Mouse (Mus musculus) ES-Bruce4 (cell line): ENCODE measurements around the gene Mark3. TPM values are rescaled to one million over a fixed set of nuclear protein-coding genes. Genes with fewer than 3 reads are reported as not detected.
A peak's percentile ranks its signal among the peaks of the same experiment; 100 is the strongest.

Experiments used
- H3K27ac ChIP-seq: 2 replicates; pipeline ENCODE4 v1.5.1; 2012; ENCODE audit warnings: low read length, inconsistent platforms; ENCODE audit not compliant: insufficient read depth
- H3K27me3 ChIP-seq: 2 replicates; pipeline ENCODE4 v1.6.1; 2012; ENCODE audit warnings: mild to moderate bottlenecking, low read length, inconsistent platforms; ENCODE audit not compliant: control insufficient read depth, poor library complexity, insufficient read depth, severe bottlenecking
- H3K36me3 ChIP-seq: 2 replicates; pipeline ENCODE4 v1.6.1; 2012; ENCODE audit warnings: inconsistent platforms, mild to moderate bottlenecking, low read length, moderate library complexity; ENCODE audit not compliant: control insufficient read depth, poor library complexity, insufficient read depth, severe bottlenecking
- H3K4me1 ChIP-seq: one replicate; pipeline ENCODE4 v1.8.1; 2011; ENCODE audit warnings: low read length; ENCODE audit not compliant: control insufficient read depth, insufficient read depth
- H3K4me3 ChIP-seq: 2 replicates; pipeline ENCODE4 v1.5.1; 2011; ENCODE audit warnings: low read depth, mild to moderate bottlenecking, low read length
- H3K9ac ChIP-seq: 2 replicates; pipeline ENCODE4 v1.6.1; 2012; ENCODE audit warnings: low read depth, mild to moderate bottlenecking, inconsistent platforms; ENCODE audit not compliant: poor library complexity, severe bottlenecking
- H3K9me3 ChIP-seq: replicated peaks from 2 replicates; pipeline ENCODE4 v1.6.1; 2012; ENCODE audit warnings: mild to moderate bottlenecking, low read length, inconsistent platforms; ENCODE audit not compliant: control insufficient read depth, poor library complexity, insufficient read depth, severe bottlenecking
- CTCF ChIP-seq: IDR thresholded peaks from one replicate; pipeline ENCODE4 v1.8.1; 2011; ENCODE audit warnings: low read depth, low read length
- EP300 ChIP-seq: IDR thresholded peaks from 2 replicates; pipeline ENCODE4 v1.6.1; 2011; ENCODE audit warnings: low read depth, low read length; ENCODE audit not compliant: insufficient read depth
- POLR2A ChIP-seq: IDR thresholded peaks from one replicate; pipeline ENCODE4 v1.8.1; 2011; ENCODE audit warnings: low read length; ENCODE audit not compliant: insufficient read depth
- polyA plus RNA-seq: library from polyadenylated mRNA; stranded (reverse); fragments of >200 nt; gene quantifications from 2 replicates; pipeline ENCODE4 v1.2.4, GENCODE M21; 2011; ENCODE audit warnings: low read depth; ENCODE audit not compliant: missing spikeins, insufficient read depth, insufficient read length

The Mark3 gene
- polyA plus RNA-seq, 1 experiment: 90.2 TPM

- Histone ChIP-seq H3K4me1 (peaks cover 4% of the 10 kb centered on the region), H3K27ac (no peak overlapping the region), H3K4me3 (peak overlapping the region; percentile 90), H3K9ac (peak overlapping the region; percentile 64), H3K36me3 (no peaks in the 10 kb centered on the region), H3K9me3 (no peaks in the 10 kb centered on the region), H3K27me3 (no peaks in the 10 kb centered on the region)
- TF ChIP-seq EP300 (no peak), POLR2A (no peak), CTCF (no peak)
Measured at GRCm38 (mm10) chr12:111678670-111678933, 104.3 kb downstream of the Mark3 start.

- peak overlapping the region; percentile 90 for H3K4me3 ChIP-seq
- TF ChIP-seq EP300: no peak
- no peak for TF ChIP-seq POLR2A
- no peak for TF ChIP-seq CTCF
- H3K27ac ChIP-seq: no peak overlapping the region
- no peak overlapping the region for H3K9ac ChIP-seq
- H3K4me1 ChIP-seq: peaks cover 4% of the 10 kb centered on the region
- no peaks in the 10 kb centered on the region for H3K36me3 ChIP-seq
- no peaks in the 10 kb centered on the region for H3K9me3 ChIP-seq
- no peaks in the 10 kb centered on the region for H3K27me3 ChIP-seq
Measured at GRCm38 (mm10) chr12:111678997-111679396, 104.7 kb downstream of the Mark3 start.

GRCm38 (mm10) chr12:111680661-111681060 lies 106.3 kb downstream of the Mark3 start:
- H3K9ac ChIP-seq: no peak overlapping the region
- H3K27me3 ChIP-seq: no peaks in the 10 kb centered on the region
- no peaks in the 10 kb centered on the region for H3K36me3 ChIP-seq
- H3K9me3 ChIP-seq: no peaks in the 10 kb centered on the region
- no peak overlapping the region for H3K4me3 ChIP-seq
- no peak overlapping the region for H3K27ac ChIP-seq
- H3K4me1 ChIP-seq: peaks cover 4% of the 10 kb centered on the region
- TF ChIP-seq EP300: no peak
- no peak for TF ChIP-seq POLR2A
- TF ChIP-seq CTCF: no peak

GRCm38 (mm10) chr12:111681305-111681704 lies 107.0 kb downstream of the Mark3 start:
- Histone ChIP-seq H3K9ac (no peak overlapping the region), H3K36me3 (no peaks in the 10 kb centered on the region), H3K4me3 (no peak overlapping the region), H3K9me3 (no peaks in the 10 kb centered on the region), H3K27me3 (no peaks in the 10 kb centered on the region), H3K27ac (no peak overlapping the region), H3K4me1 (peaks cover 4% of the 10 kb centered on the region)
- TF ChIP-seq CTCF (no peak), POLR2A (no peak), EP300 (no peak)

GRCm38 (mm10) chr12:111682003-111682402 lies 107.7 kb downstream of the Mark3 start:
- peaks cover 4% of the 10 kb centered on the region for H3K4me1 ChIP-seq
- H3K36me3 ChIP-seq: no peaks in the 10 kb centered on the region
- TF ChIP-seq POLR2A (no peak), EP300 (no peak), CTCF (no peak)
- no peak overlapping the region for H3K4me3 ChIP-seq
- H3K27ac ChIP-seq: no peak overlapping the region
- H3K9me3 ChIP-seq: no peaks in the 10 kb centered on the region
- no peaks in the 10 kb centered on the region for H3K27me3 ChIP-seq
- no peak overlapping the region for H3K9ac ChIP-seq

GRCm38 (mm10) chr12:111682806-111683205 lies 108.5 kb downstream of the Mark3 start:
- Histone ChIP-seq H3K4me3 (no peak overlapping the region), H3K9me3 (no peaks in the 10 kb centered on the region), H3K9ac (no peak overlapping the region), H3K4me1 (no peaks in the 10 kb centered on the region), H3K27ac (no peak overlapping the region), H3K36me3 (no peaks in the 10 kb centered on the region), H3K27me3 (no peaks in the 10 kb centered on the region)
- no peak for TF ChIP-seq CTCF
- no peak for TF ChIP-seq EP300
- no peak for TF ChIP-seq POLR2A

- Histone ChIP-seq H3K4me3 (no peak overlapping the region), H3K27ac (no peak overlapping the region), H3K9ac (no peak overlapping the region), H3K9me3 (no peaks in the 10 kb centered on the region), H3K36me3 (no peaks in the 10 kb centered on the region), H3K27me3 (no peaks in the 10 kb centered on the region), H3K4me1 (peaks cover 2% of the 10 kb centered on the region)
- TF ChIP-seq EP300 (no peak), POLR2A (no peak), CTCF (no peak)
Measured at GRCm38 (mm10) chr12:111686390-111686789, 112.1 kb downstream of the Mark3 start.
